Mouse (Mus musculus) stomach, postnatal 0 days (tissue): ENCODE results near the gene Fnip1. TPM values are rescaled to one million over a fixed set of nuclear protein-coding genes. Genes with fewer than 3 reads are reported as not detected.
"Not testable (repeated sequence)": the region's sequence is repeated elsewhere in the genome, so short reads cannot be mapped to it uniquely, and the experiment has no call there.

Experiments
- ATAC-seq: fragments of 200-750 bp; cut with Nextera tagmentation; 2 replicates; pipeline ENCODE4 v1.8.0; 2017; ENCODE audit not compliant: low FRiP score, low TSS enrichment
- DNase-seq: peaks from one replicate; pipeline ENCODE4 v3.0.0-alpha.2; 2016; ENCODE audit warnings: low spot score
- H3K27ac ChIP-seq: fragments of 300-500 bp; sonication (generic); replicated peaks from 2 replicates; pipeline ENCODE4 v1.5.1; 2014; ENCODE audit warnings: mild to moderate bottlenecking, control low read depth
- H3K27me3 ChIP-seq: fragments of 300-500 bp; sonication (generic); 2 replicates; pipeline ENCODE4 v1.6.1; 2014; ENCODE audit warnings: low read length; ENCODE audit not compliant: control insufficient read depth, insufficient read depth
- H3K36me3 ChIP-seq: fragments of 300-500 bp; sonication (generic); 2 replicates; pipeline ENCODE4 v1.6.1; 2014; ENCODE audit warnings: low read length, mixed read lengths; ENCODE audit not compliant: control insufficient read depth, insufficient read depth
- H3K4me1 ChIP-seq: fragments of 300-500 bp; sonication (generic); replicated peaks from 2 replicates; pipeline ENCODE4 v1.6.1; 2014; ENCODE audit warnings: antibody characterized with exemption; ENCODE audit not compliant: control insufficient read depth, insufficient read depth
- H3K4me2 ChIP-seq: fragments of 300-500 bp; sonication (generic); replicated peaks from 2 replicates; pipeline ENCODE4 v1.6.1; 2014; ENCODE audit warnings: low read depth, mild to moderate bottlenecking, control low read depth, moderate library complexity
- H3K4me3 ChIP-seq: fragments of 300-500 bp; sonication (generic); 2 replicates; pipeline ENCODE4 v1.5.1; 2014; ENCODE audit warnings: low read depth, low read length, control low read depth
- H3K9ac ChIP-seq: fragments of 300-500 bp; sonication (generic); 2 replicates; pipeline ENCODE4 v1.6.1; 2014; ENCODE audit warnings: mild to moderate bottlenecking, low read length, control low read depth, mixed read lengths
- H3K9me3 ChIP-seq: fragments of 300-500 bp; sonication (generic); 2 replicates; pipeline ENCODE4 v1.6.1; 2016; ENCODE audit warnings: low read length; ENCODE audit not compliant: control insufficient read depth
- CTCF ChIP-seq: IDR thresholded peaks from 2 replicates; pipeline ENCODE4 v1.5.1; 2016; ENCODE audit warnings: antibody characterized with exemption, low read depth, mild to moderate bottlenecking, moderate library complexity
- EP300 ChIP-seq: optimal IDR thresholded peaks from 2 replicates; pipeline ENCODE3; 2016; ENCODE audit warnings: antibody characterized with exemption
- WGBS: fragments of 180-500 bp; shearing (Covaris S2); extraction: QIAGEN DNeasy Blood & Tissue Kit; methylation state at CpG from one replicate; pipeline ENCODE4 v1.1.7; 2014; 5-methylcytosine and 5-hydroxymethylcytosine counted together
- polyA plus RNA-seq: library from polyadenylated mRNA; unstranded; fragments of >200 nt; fragmentation: Nextera tagmentation; extraction: Ambion mirVana; gene quantifications from 2 replicates; pipeline ENCODE4 v1.2.1, GENCODE M21; 2015

Fnip1 gene
- polyA plus RNA-seq, 1 experiment from 2014 or later = 5.1 TPM

DNA sequence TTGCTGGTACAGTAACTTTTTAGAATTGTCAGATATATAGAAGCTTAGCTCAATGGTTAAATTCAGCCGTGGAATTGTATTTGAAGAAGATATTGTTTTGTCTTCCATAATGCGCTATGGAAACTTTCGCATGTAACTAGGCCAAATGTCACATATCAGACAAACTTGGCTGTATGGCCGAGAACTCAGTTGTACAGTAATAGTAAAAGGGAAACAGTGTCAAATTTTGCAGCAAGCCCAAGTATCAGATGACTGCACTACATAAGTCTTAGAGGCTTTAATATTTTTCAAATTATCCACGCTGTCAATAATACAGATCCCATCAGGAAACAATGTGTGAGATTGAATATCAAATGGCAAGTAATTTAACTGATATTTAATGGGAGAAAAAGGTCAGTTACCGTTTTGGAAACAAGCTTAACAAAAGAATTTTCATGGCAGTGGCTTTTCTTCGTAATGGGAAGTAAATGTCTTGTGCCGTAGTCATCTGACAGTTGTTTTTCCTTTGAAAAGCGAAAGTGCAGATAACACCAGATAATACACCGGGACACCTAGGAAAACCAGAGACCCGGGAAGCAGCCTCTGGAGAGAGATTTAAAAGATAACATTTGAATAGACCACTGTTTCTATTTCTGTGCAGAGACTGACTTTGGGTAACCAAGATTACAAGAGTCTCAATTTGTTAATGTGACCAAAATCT, 1.1 kb downstream of the Fnip1 start:
- ATAC-seq = no peak
- no peak for TF ChIP-seq CTCF
- TF ChIP-seq EP300 = no peak
- H3K9ac ChIP-seq = peak overlapping the region; percentile 96
- H3K4me2 ChIP-seq = peak overlapping the region; percentile 73
- H3K36me3 ChIP-seq = no peaks in the 10 kb centered on the region
- H3K27ac ChIP-seq = peak overlapping the region; percentile 93
- H3K27me3 ChIP-seq = no peaks in the 10 kb centered on the region
- H3K4me3 ChIP-seq = peak overlapping the region; percentile 98
- WGBS = 8% methylated on average over 11 of the region's 11 CpGs
- H3K4me1 ChIP-seq = peaks cover 2% of the 10 kb centered on the region; the same call in 1 of the 2 replicates
- no peaks in the 10 kb centered on the region for H3K9me3 ChIP-seq
- DNase-seq = no peak

DNA sequence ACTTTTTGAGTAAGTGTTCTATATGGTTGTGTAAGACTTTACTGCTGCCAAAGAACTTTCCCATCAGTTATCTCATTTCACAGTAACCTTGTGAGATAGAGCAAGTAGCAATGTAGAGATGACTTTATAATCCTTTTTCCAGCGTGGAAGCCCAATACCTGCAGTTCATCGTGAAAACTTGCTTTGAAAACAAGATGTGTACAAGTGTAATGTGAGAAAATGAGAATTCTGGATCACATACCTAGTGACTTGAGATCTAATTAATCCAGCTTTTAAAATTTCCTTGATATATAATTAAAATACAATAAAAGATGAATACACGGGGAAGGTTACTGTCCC, 1.7 kb downstream of the Fnip1 start:
- TF ChIP-seq CTCF (no peak), EP300 (no peak)
- peak overlapping the region; percentile 96 for H3K9ac ChIP-seq
- ATAC-seq (no peak), DNase-seq (no peak)
- H3K9me3 ChIP-seq = no peaks in the 10 kb centered on the region
- H3K27me3 ChIP-seq = no peaks in the 10 kb centered on the region
- peak overlapping the region; percentile 98 for H3K4me3 ChIP-seq
- H3K27ac ChIP-seq = no peak overlapping the region
- H3K36me3 ChIP-seq = no peaks in the 10 kb centered on the region
- 47% methylated on average over 3 of the region's 3 CpGs for WGBS
- peaks cover 2% of the 10 kb centered on the region; the same call in 1 of the 2 replicates for H3K4me1 ChIP-seq
- peak overlapping the region; percentile 73 for H3K4me2 ChIP-seq

DNA sequence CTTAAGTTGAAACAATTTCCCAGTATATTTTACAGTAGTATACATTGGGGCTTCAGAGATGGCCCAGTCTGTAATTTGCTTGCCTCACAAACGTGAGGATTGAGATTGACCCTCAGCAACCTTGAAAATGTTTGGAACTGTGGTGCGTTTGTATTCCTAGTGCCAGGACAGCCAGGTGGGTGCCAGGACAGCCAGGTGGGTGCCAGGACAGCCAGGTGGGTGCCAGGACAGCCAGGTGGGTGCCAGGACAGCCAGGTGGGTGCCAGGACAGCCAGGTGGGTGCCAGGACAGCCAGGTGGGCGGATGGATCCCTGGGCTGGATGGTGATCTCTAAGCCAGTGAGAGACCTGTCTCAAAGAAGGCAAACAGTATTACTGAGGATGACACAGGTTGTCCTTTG, 12.8 kb downstream of the Fnip1 start:
- 80% methylated on average over 3 of the region's 3 CpGs for WGBS

DNA sequence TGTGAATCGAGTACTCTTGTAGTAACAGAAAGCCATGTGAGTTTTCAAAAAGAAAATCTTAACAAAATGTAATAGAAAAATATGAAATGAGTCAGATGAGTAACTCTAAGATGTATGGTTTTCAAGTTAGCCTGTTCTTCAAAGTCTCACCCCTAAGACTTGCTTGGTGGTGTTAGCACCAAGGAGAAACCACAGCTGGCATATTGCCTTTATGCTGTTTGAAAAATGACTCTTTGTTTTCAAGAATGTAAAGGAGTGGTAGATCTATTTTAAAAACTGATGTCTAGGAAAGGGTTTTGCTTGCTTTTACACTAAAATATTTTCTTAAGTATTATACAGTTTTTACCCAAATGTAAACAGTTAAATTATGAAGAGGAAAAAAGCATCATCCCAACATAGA, 16.5 kb downstream of the Fnip1 start:
- H3K27ac ChIP-seq = no peak overlapping the region
- H3K9me3 ChIP-seq = no peaks in the 10 kb centered on the region
- no peak overlapping the region for H3K4me3 ChIP-seq
- H3K9ac ChIP-seq = no peak overlapping the region
- 53% methylated on average over 1 of the region's 1 CpGs for WGBS
- no peaks in the 10 kb centered on the region for H3K36me3 ChIP-seq
- H3K4me1 ChIP-seq = no peaks in the 10 kb centered on the region
- ATAC-seq (no peak), DNase-seq (no peak)
- TF ChIP-seq CTCF = no peak
- no peak for TF ChIP-seq EP300
- no peak overlapping the region for H3K4me2 ChIP-seq
- no peaks in the 10 kb centered on the region for H3K27me3 ChIP-seq

More for the DNA sequence above, 12.8 kb downstream of the Fnip1 start:
- not testable (repeated sequence) for DNase-seq, H3K4me1 ChIP-seq, ATAC-seq, H3K4me2 ChIP-seq, H3K27me3 ChIP-seq, H3K9ac ChIP-seq, H3K36me3 ChIP-seq, H3K27ac ChIP-seq, H3K9me3 ChIP-seq, H3K4me3 ChIP-seq

DNA sequence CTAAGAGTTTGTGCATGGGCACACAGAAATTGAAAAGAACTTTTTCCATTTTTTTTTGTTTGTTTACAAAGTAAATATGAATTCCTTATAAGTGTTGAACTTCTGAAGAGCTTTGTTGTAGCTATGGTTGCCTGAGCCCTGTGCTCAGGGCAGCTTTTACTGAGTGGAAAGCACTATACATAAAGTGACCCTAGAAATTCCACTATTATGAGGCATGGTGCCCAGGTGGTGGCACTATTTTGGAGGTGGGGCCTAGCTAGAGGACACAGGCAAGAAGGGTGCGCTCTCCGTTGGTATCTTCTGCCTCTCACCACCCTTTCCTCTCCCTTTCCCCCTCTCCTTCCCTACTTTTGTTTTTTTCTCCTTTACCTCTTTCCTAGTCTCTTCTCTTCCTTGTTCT, 18.9 kb downstream of the Fnip1 start:
- Histone ChIP-seq H3K4me3 (no peak overlapping the region), H3K36me3 (no peaks in the 10 kb centered on the region), H3K27ac (no peak overlapping the region), H3K27me3 (no peaks in the 10 kb centered on the region), H3K9me3 (no peaks in the 10 kb centered on the region), H3K9ac (no peak overlapping the region), H3K4me2 (no peak overlapping the region), H3K4me1 (no peaks in the 10 kb centered on the region)
- WGBS = 47% methylated on average over 2 of the region's 2 CpGs
- TF ChIP-seq CTCF (no peak), EP300 (no peak)
- no peak for ATAC-seq
- DNase-seq = peak; percentile 19

DNA sequence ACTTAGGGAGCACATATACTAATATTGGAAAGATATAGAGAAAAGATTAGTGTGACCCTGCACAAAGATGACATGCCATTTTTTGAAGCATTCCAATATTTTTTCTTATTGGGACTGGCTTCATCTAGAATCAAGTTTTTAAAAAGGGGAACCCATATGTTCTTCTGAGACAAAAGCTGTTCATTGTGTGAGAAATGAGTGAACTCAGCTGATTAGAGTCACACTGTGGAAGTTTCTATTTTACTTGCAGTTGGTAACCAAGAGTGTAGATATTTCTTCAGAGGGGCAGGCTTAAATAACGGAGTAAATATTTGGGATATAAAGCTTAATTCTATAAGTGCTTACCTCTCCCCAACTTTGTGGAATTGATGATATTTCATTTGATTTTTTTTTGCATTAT, 20.2 kb downstream of the Fnip1 start:
- no peak for DNase-seq
- Histone ChIP-seq H3K9ac (no peak overlapping the region), H3K4me3 (no peak overlapping the region), H3K9me3 (no peaks in the 10 kb centered on the region), H3K27ac (no peak overlapping the region), H3K36me3 (no peaks in the 10 kb centered on the region), H3K4me1 (no peaks in the 10 kb centered on the region), H3K27me3 (no peaks in the 10 kb centered on the region), H3K4me2 (no peak overlapping the region)
- WGBS = 83% methylated on average over 1 of the region's 1 CpGs
- TF ChIP-seq EP300 = no peak
- no peak for TF ChIP-seq CTCF
- no peak for ATAC-seq
